Mouse (Mus musculus) midbrain, embryonic 12.5 days (tissue): ENCODE measurements around the gene Pdss2. TPM values are rescaled to one million over a fixed set of nuclear protein-coding genes. Genes with fewer than 3 reads are reported as not detected.
"Not testable (repeated sequence)": the region's sequence is repeated elsewhere in the genome, so short reads cannot be mapped to it uniquely, and the experiment has no call there.

Experiments
- ATAC-seq: fragments of 200-750 bp; cut with Nextera tagmentation; 2 replicates; pipeline ENCODE4 v1.8.0; 2017; ENCODE audit warnings: low read depth, moderate TSS enrichment, moderate library complexity; ENCODE audit not compliant: low FRiP score
- H3K27ac ChIP-seq: fragments of 300-500 bp; sonication (generic); replicated peaks from 2 replicates; pipeline ENCODE4 v1.5.1; 2016; ENCODE audit warnings: mild to moderate bottlenecking
- H3K27me3 ChIP-seq: fragments of 300-500 bp; sonication (generic); 2 replicates; pipeline ENCODE4 v1.6.1; 2016; ENCODE audit warnings: mild to moderate bottlenecking
- H3K36me3 ChIP-seq: fragments of 300-500 bp; sonication (generic); 2 replicates; pipeline ENCODE4 v1.6.1; 2016
- H3K4me1 ChIP-seq: fragments of 300-500 bp; sonication (generic); 2 replicates; pipeline ENCODE4 v1.6.1; 2016
- H3K4me2 ChIP-seq: fragments of 300-500 bp; sonication (generic); replicated peaks from 2 replicates; pipeline ENCODE4 v1.6.1; 2016; ENCODE audit warnings: mild to moderate bottlenecking, moderate library complexity
- H3K4me3 ChIP-seq: fragments of 300-500 bp; sonication (generic); 2 replicates; pipeline ENCODE4 v1.5.1; 2016; ENCODE audit warnings: mild to moderate bottlenecking
- H3K9ac ChIP-seq: fragments of 300-500 bp; sonication (generic); replicated peaks from 2 replicates; pipeline ENCODE4 v1.6.1; 2016; ENCODE audit warnings: mild to moderate bottlenecking, moderate library complexity
- H3K9me3 ChIP-seq: fragments of 300-500 bp; sonication (generic); 2 replicates; pipeline ENCODE4 v1.6.1; 2016; ENCODE audit warnings: mild to moderate bottlenecking
- WGBS: fragments of 180-500 bp; shearing (Covaris S2); methylation state at CpG from one replicate; pipeline ENCODE4 v1.1.7; 2016; 5-methylcytosine and 5-hydroxymethylcytosine counted together
- polyA plus RNA-seq: library from polyadenylated mRNA; unstranded; fragments of >200 nt; fragmentation: Nextera tagmentation; extraction: Ambion mirVana; gene quantifications from 2 replicates; pipeline ENCODE4 v1.2.1, GENCODE M21; 2016

Gene Pdss2
- polyA plus RNA-seq, 1 experiment from 2014 or later, result 17.3 TPM

DNA sequence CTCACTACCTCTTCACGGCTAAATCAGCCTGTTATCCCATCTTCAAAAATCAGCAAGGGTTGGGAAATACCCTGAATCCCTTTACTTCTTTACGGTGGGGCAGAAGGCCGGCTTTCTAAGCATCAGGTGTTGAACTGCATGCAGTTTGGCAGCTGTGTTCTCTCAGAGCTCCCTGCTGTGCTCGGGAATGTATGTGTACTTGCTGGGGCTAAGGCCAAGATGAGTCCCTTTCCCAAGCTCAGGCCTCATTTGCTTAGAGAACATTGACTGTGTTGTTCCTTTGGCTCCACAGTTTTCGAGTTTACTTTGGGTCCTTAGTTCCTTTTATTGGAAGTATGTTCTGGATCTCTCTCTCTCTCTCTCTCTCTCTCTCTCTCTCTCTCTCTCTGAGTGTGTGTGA is 26.7 kb downstream of the Pdss2 start:
- Histone ChIP-seq H3K36me3 (no peaks in the 10 kb centered on the region), H3K9me3 (no peaks in the 10 kb centered on the region), H3K27ac (no peak overlapping the region), H3K4me1 (peaks cover 22% of the 10 kb centered on the region), H3K4me2 (no peak overlapping the region), H3K9ac (no peak overlapping the region), H3K4me3 (no peak overlapping the region), H3K27me3 (no peaks in the 10 kb centered on the region)
- ATAC-seq, result no peak
- WGBS, result 48% methylated on average over 5 of the region's 5 CpGs

DNA sequence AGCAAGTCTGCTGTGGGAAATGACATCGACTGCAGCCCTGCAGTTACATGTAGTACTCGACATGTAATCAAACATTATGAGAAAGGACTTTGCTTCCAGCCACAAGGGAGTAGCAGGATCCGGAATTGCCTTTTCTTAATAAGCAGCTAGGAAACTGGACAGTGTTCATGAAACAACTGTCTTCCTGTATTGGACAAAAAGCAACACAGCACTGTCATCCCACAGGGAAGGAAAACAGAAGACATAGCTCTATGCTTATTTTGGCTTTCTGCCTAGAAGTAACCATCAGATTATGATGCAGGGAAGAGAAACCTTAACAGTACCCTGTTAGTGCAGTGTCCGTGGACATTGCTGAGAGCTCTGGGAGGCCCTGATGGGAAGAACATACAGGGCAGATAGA is 31.0 kb downstream of the Pdss2 start:
- H3K36me3 ChIP-seq, result no peaks in the 10 kb centered on the region
- H3K27ac ChIP-seq, result no peak overlapping the region
- H3K9me3 ChIP-seq, result no peaks in the 10 kb centered on the region
- no peaks in the 10 kb centered on the region for H3K4me1 ChIP-seq
- H3K27me3 ChIP-seq, result no peaks in the 10 kb centered on the region
- H3K9ac ChIP-seq, result no peak overlapping the region
- no peak overlapping the region for H3K4me3 ChIP-seq
- no peak for ATAC-seq
- 80% methylated on average over 4 of the region's 4 CpGs for WGBS
- no peak overlapping the region for H3K4me2 ChIP-seq

DNA sequence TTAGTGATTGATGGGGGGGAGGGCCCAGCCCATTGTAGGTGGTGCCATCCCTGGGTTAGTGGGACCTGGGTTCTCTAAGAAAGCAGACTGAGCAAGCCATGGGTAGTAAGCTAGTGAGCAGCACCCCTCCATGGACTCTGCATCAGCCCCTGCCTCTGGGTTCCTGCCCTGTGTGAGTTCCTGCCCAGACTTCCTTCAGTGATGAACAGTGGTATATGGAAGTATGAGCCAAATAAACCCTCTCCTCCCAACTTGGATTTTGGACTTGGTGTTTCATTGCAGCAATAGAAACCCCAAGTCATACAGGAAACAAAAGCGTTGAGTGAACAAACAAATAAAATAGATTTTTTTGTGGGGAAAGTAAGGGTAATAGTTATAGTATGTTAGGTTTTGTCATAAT is 35.7 kb downstream of the Pdss2 start:
- not testable (repeated sequence) for H3K4me1 ChIP-seq, H3K36me3 ChIP-seq, H3K27me3 ChIP-seq, H3K9ac ChIP-seq, H3K4me2 ChIP-seq, H3K9me3 ChIP-seq, H3K27ac ChIP-seq, ATAC-seq, H3K4me3 ChIP-seq
- no CpG with 5 or more reads among the region's 1 CpGs for WGBS

DNA sequence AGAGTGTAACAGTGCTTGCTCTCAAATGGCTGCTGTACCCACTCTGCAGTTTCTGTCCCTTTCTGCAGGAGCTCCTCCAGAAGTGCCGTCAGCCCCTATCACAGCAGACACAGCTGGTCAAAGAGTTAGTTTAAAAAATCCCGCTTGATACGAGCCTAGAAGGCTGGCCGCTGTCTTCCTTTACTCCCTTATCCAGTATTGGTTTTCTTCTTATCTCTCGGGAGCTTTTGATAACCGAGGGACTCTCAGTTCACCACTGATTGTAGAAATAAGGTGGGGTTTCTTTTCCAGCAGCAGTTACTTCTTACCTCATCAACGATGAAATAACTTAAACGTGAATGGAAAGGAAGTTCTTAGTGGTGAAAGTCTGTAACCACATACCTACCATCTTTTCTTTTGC is 36.2 kb downstream of the Pdss2 start:
- not testable (repeated sequence) for H3K36me3 ChIP-seq, H3K4me1 ChIP-seq
- 93% methylated on average over 8 of the region's 8 CpGs for WGBS

DNA sequence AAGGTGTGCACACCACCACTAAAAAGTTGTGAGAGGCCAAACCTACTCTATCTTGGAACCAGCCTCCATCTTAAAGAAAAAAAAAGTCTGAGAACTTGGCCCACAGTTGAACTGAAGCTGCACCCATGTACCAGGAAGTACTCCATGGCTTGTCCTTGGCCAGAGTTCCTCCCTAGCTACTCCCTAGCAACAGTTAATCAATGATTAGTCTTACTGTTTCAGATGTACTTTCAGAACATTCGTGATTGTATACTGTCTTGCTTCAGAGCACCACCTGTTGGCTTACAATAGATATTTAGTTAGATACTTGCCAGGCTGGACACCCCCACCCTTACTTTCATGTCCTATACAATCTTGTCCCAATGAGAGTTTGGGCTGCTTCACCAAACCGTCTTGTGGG is 50.0 kb downstream of the Pdss2 start:
- Histone ChIP-seq H3K4me1 (peaks cover 8% of the 10 kb centered on the region; the same call in 1 of the 2 replicates), H3K27me3 (no peaks in the 10 kb centered on the region), H3K9me3 (no peaks in the 10 kb centered on the region), H3K27ac (no peak overlapping the region), H3K9ac (no peak overlapping the region), H3K4me3 (no peak overlapping the region), H3K4me2 (no peak overlapping the region), H3K36me3 (no peaks in the 10 kb centered on the region)
- no peak for ATAC-seq
- 91% methylated on average over 2 of the region's 2 CpGs for WGBS

More for the DNA sequence above, 36.2 kb downstream of the Pdss2 start:
- H3K4me2 ChIP-seq, H3K27ac ChIP-seq, H3K4me3 ChIP-seq, H3K9ac ChIP-seq, H3K9me3 ChIP-seq, H3K27me3 ChIP-seq, ATAC-seq: not testable (repeated sequence)

DNA sequence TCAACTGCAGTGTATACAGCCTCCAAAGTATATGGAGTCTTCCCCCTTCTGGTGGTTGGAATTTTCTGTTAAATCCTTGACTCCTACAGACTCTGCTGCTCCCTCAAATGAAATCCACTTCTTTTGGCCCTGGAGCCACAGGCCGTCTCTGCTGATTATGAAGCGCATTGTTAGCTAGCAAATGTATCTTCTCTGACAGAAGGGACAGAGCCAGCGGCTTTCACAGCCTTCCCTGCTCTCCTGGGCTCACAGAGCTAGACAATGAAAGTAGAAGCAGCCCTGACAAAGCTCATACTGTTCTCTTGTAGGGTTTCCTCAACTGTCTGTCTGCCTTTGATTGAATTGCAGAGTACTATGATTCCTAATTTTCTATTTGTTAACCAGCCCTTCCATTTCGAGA is 51.1 kb downstream of the Pdss2 start:
- Histone ChIP-seq H3K9me3 (no peaks in the 10 kb centered on the region), H3K36me3 (no peaks in the 10 kb centered on the region), H3K27me3 (no peaks in the 10 kb centered on the region), H3K27ac (peak overlapping the region; percentile 69), H3K4me1 (peaks cover 19% of the 10 kb centered on the region; the same call in 1 of the 2 replicates), H3K4me2 (no peak overlapping the region), H3K9ac (no peak overlapping the region), H3K4me3 (no peak overlapping the region)
- 68% methylated on average over 4 of the region's 4 CpGs for WGBS
- no peak for ATAC-seq

DNA sequence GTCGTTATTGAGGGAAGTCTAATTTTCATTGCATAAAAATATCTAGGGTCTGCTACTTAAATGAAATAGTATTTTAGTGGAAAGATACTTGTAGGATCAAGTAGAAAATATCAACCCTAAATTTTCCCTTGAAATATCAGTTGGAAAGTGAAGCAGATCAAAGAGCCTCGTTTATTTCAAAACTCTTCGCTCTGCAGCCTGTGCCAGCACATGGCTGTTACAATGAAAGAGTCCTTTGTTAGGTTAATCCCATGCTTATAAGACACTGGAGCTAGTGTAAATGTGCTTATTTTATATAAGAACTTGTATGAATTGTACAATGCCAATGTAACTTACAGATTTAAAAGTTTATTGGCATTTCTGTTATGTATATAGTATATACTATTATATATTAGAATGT is 51.8 kb downstream of the Pdss2 start:
- Histone ChIP-seq H3K27ac (no peak overlapping the region), H3K4me2 (no peak overlapping the region), H3K9me3 (no peaks in the 10 kb centered on the region), H3K4me1 (peaks cover 19% of the 10 kb centered on the region; the same call in 1 of the 2 replicates), H3K4me3 (no peak overlapping the region), H3K27me3 (no peaks in the 10 kb centered on the region), H3K36me3 (no peaks in the 10 kb centered on the region), H3K9ac (no peak overlapping the region)
- WGBS, result 58% methylated on average over 3 of the region's 3 CpGs
- no peak for ATAC-seq

DNA sequence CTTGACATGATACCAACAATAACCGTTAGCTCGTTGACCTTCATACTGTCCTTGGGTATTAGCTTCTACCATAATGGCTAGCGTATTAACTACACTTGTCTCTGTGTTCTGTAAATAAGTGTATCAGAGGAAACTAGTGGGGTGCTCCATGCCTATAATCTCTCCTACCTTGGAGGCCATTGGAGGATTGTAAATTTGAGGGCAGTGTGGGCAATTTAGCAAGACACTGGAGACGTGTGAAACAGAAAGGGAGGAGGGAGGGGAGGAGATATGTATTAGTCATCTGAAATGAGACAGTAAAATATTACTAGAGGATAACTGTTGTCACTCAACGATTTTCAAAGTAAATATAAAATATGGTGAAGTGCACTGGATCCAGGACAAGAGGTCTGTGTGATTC is 54.2 kb downstream of the Pdss2 start:
- Histone ChIP-seq H3K27me3 (no peaks in the 10 kb centered on the region), H3K27ac (0 out of 2 replicates have a peak overlapping the region, but pooled peaks have one; percentile 27), H3K4me3 (no peak overlapping the region), H3K36me3 (no peaks in the 10 kb centered on the region), H3K9me3 (no peaks in the 10 kb centered on the region), H3K9ac (no peak overlapping the region), H3K4me2 (no peak overlapping the region), H3K4me1 (peaks cover 19% of the 10 kb centered on the region; the same call in 1 of the 2 replicates)
- WGBS, result 85% methylated on average over 5 of the region's 5 CpGs
- ATAC-seq, result no peak

DNA sequence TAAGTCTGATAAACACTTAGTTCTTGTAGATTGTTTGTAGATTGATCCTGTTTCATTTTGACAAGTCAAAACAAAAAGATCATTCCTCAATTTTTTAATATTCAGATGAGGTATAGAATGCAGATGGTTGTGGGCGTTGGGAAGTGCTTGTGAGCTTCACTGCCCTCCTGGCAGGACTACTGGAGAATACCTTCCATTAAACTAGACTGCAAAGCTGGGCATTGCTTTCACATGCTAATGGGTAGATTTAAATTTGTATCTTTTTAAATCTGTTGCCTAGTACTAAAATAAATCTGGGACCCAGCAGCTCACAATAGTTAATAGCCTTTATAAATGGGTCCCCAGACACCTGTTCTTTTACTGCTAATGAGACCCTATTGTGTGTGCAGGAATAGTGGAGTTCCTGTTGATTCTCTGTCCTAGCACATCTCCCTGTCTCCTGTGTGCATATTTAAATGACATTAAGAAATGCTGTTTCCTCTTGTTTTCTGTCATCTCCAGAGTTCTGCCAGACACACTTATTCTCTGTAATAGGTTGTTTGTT is 54.9 kb downstream of the Pdss2 start:
- 45% methylated on average over 1 of the region's 1 CpGs for WGBS
- ATAC-seq, result peak; percentile 30; the same call in 1 of the 2 replicates

DNA sequence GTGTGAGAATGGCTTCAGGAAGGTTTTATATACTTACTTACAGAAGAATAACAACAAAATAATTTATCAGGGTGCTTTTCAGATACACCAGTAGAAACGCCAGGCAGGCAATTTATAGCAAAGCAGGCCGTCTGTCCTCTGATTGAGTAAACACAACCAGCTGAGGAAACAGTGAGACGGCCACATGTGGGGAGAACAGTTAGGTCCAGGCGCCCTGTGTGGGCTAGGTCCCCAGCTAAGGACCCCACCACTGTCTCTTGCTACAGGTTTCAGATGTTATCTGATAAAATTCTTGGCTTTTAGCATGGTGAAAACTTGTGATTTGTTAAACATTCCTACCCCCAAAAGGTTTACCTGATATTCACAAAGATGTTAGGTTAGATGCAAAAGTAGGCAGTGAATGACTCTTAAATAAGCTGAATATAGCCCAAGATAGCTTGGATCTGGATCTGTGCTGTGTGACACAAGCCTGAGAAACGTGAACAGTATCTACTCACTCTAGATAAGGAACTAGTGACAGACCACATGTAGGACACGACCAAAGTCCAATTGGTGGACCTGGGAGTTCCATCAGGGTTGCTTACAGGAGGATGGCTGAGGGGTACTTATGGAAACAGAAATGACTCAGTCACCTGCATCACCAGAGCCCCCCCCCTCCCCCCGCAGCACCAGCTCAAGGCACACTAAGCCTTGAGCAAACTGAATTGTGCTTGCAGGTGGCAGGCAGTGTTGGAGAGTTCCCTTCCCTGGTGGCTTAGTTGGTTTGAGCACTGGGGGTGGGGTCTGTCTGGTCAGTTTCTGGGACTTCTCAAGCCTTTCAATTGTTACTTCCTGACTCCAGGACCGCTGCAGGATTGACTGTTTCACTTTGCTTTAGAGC is 56.2 kb downstream of the Pdss2 start:
- no peaks in the 10 kb centered on the region for H3K36me3 ChIP-seq
- H3K4me3 ChIP-seq, result no peak overlapping the region
- no peak overlapping the region for H3K9ac ChIP-seq
- no peak overlapping the region for H3K4me2 ChIP-seq
- peaks cover 14% of the 10 kb centered on the region; the same call in 1 of the 2 replicates for H3K4me1 ChIP-seq
- 63% methylated on average over 8 of the region's 8 CpGs for WGBS
- no peaks in the 10 kb centered on the region for H3K27me3 ChIP-seq
- no peak for ATAC-seq
- no peaks in the 10 kb centered on the region for H3K9me3 ChIP-seq
- 0 out of 2 replicates have a peak overlapping the region, but pooled peaks have one; percentile 25 for H3K27ac ChIP-seq

More for the DNA sequence above, 54.9 kb downstream of the Pdss2 start:
- no peak overlapping the region for H3K9ac ChIP-seq
- H3K4me1 ChIP-seq, result peaks cover 19% of the 10 kb centered on the region; the same call in 1 of the 2 replicates
- H3K9me3 ChIP-seq, result no peaks in the 10 kb centered on the region
- no peaks in the 10 kb centered on the region for H3K36me3 ChIP-seq
- no peak overlapping the region for H3K4me3 ChIP-seq
- H3K27me3 ChIP-seq, result no peaks in the 10 kb centered on the region
- H3K4me2 ChIP-seq, result no peak overlapping the region
- H3K27ac ChIP-seq, result no peak overlapping the region

DNA sequence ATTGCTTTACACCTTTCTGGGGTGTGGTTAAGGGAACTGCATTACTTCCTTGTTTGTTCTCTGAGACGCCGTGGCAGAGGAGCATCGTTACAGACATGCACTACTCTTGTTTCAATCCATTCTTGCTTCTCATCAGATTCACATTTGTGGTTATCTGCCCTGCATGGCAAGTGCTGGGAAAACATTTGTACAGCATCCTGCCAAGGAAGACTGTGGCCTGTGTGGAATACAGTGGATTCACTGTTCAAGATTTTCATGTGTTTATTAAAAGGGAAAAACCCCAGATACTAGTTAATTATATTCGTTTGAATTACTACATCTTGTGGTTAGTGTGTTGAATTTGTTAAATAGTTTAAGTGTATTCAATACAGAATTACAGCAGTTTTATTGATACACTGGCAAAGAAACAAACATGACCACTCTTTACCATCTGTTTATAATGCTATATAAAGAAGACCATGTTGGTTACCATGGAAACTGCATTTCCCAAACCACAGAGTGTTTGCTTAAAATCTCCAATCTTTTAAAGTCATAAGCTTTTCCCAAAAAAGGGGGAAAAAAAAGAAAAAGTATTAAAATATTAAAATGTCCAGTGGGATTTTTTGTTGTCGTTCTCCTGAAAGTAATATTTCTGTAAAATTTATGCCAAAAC is 58.5 kb downstream of the Pdss2 start:
- no peak overlapping the region for H3K4me2 ChIP-seq
- H3K4me1 ChIP-seq, result peaks cover 14% of the 10 kb centered on the region; the same call in 1 of the 2 replicates
- no peak overlapping the region for H3K9ac ChIP-seq
- H3K27ac ChIP-seq, result no peak overlapping the region
- H3K27me3 ChIP-seq, result no peaks in the 10 kb centered on the region
- H3K4me3 ChIP-seq, result no peak overlapping the region
- no peaks in the 10 kb centered on the region for H3K9me3 ChIP-seq
- H3K36me3 ChIP-seq, result no peaks in the 10 kb centered on the region
- ATAC-seq, result no peak
- WGBS, result 88% methylated on average over 5 of the region's 5 CpGs

DNA sequence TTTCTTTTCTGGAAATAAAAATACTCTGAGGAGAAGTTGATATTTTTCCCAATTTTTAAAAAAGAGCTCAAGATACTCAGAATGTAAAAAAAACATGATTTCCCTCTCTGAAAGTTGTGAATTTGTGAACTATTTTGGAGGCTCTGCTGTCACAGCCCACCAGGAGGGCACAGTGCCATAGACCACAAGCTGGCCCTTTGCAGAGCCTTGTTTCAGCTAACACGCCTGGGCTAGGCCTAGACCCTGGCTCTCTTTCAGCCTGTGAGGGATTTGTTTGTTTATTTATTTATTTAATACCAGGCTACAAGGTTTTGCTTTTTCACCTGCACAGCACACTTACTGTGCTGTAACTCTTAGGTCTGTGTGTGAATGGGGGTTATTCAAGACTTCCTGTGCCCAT is 64.3 kb downstream of the Pdss2 start:
- Histone ChIP-seq H3K9me3 (no peaks in the 10 kb centered on the region), H3K4me2 (no peak overlapping the region), H3K9ac (no peak overlapping the region), H3K27me3 (no peaks in the 10 kb centered on the region), H3K27ac (no peak overlapping the region), H3K4me1 (no peaks in the 10 kb centered on the region), H3K36me3 (no peaks in the 10 kb centered on the region), H3K4me3 (no peak overlapping the region)
- ATAC-seq, result no peak
- 70% methylated on average over 1 of the region's 1 CpGs for WGBS
